Mouse (Mus musculus) gastrocnemius, adult 18-20 months (tissue): ENCODE data around the gene Tle3. TPM values are rescaled to one million over a fixed set of nuclear protein-coding genes. Genes with fewer than 3 reads are reported as not detected.

Experiments
- DNase-seq: peaks from one replicate; pipeline ENCODE4 v3.0.0; 2021; ENCODE audit warnings: low spot score
- total RNA-seq, 2 experiments: library from RNA; stranded (reverse); gene quantifications; 2 replicates each; pipeline ENCODE4 v1.2.3; 2021

Gene Tle3
- total RNA-seq, 2 experiments from 2014 or later = 7.1 TPM

DNA sequence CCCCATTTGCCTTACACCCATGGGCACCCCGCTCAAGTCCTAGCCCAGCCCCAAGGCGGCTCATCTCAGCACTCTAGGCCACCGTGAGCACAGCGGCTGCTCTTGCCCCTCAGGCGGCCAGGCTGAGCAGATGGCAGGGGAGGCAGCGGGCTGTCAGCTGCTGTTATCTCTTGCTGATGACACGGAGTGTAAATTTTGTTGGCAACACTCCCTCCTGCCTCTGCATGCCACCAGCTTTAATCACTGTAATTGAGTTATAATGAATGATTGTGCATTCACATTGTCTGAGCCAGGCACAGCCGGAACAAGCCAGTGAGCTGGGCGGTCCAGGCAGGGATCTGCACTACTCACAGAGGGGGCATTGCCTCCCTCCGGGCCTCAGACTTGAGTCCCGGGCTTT lies 61.9 kb downstream of the Tle3 start:
- DNase-seq = no peak

DNA sequence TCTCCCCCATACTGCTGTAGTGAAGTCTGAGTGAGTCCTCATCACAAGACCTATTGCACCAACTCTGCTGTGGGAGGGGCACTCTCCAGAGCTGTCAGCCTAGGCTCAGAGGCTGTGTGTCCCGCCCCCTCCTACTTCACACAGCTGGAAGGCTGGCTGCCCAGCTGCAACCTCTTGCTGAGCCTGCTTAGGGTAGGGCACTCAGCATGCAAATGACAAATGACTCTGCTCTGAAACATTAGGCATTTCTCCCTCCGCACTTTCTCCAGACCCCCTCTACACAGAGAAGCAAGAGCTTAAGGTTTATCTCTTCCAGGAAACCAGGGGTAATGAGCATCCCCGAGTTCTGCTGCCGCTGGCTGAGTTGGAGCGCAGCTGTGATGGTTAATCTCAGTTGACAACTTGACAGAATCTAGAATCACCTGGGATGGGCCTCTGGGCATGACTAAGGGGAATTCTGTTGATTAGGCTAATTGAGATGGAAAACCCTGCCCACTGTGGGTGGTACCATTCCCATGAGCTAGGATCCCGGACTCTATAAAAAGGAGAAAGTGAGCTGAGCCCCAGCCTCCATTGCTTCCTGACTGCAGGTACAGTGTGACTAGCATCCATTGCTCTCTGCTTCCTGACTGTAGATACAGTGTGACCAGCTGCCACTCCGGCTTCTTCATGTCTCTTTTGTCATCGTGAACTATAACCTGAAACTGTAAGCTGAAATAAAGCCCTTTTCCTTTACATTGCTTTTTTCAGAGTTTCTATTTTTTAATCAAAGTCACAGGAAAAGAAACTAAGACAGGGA lies 63.2 kb downstream of the Tle3 start:
- DNase-seq = peak; percentile 64

DNA sequence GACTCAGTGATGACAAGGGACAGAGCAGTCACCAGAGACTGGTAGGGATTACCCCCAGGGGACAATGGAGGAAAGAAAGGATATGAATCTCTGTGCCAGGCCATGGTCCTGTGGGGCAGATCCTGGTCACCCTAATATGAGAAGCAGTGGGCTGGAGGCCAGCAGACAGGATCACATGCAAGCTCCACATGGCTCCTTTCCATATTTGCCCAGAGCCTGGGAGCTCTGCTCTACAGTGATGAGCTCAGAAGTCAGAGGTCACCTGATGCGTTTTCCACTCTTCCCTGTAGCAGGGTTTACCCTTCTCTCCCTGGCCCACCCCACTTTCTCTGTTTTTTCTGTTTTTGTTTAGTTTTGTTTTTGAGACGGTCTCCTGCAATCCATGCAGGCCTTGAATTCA lies 63.9 kb downstream of the Tle3 start:
- DNase-seq = peak; percentile 24

DNA sequence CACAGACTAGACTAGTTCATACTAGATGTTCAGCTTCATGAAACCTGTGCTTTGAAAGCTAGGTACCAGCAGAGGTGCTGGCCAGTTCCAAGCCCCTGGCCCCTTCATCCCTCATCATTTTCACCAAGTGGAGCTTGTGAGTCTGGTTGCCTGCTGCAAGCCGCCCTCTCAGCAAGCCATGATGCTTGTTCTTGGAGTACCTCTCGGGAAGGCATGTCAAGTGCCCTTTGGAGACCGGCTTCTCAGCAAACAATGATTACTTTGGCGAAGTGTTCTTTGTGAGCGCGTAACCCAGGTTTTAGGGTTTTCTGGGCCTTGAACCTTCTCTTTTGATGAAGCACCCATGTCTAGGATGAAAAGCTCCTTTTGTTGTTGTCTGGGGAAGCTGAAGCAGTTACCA lies 64.6 kb downstream of the Tle3 start:
- DNase-seq = no peak

DNA sequence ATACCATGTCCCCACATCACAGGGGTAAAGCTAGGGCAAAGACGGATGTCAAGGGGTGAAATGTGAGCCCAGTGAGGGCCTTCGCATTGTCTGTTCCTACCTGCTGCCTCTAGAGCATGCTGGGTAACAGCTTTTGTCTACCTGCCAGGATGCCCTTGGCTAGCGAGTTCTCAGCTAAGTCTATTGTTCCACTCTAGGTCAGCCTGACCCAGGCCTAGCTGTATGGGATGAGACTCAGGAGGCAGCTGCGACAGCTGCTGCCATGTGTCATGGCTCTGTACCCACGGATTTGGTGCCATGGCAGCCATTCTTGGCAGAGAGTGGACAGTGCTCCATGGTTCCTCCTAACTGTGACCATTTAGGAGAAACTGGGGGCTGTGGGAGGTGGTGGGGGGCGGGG lies 66.9 kb downstream of the Tle3 start:
- no peak for DNase-seq

DNA sequence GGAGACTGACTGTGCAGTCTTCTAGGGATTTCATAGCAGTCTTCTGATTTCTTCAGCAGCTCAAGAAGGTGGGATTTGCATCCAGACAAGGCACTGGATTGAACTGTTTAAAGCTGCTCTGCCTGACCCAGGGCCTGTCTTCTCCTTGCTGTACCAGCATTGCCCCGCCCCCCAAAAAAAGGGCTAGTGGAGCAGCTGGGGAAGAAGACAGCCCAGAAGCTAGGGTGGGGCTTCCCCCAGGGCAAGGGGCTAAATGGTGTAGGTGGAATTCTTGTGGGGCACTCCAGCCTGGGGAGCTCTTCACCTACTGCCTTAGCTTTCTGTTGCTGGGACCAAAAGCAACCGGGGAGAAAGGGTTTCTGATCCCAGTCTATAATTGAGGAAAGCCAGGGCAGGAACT lies 67.8 kb downstream of the Tle3 start:
- DNase-seq = no peak

DNA sequence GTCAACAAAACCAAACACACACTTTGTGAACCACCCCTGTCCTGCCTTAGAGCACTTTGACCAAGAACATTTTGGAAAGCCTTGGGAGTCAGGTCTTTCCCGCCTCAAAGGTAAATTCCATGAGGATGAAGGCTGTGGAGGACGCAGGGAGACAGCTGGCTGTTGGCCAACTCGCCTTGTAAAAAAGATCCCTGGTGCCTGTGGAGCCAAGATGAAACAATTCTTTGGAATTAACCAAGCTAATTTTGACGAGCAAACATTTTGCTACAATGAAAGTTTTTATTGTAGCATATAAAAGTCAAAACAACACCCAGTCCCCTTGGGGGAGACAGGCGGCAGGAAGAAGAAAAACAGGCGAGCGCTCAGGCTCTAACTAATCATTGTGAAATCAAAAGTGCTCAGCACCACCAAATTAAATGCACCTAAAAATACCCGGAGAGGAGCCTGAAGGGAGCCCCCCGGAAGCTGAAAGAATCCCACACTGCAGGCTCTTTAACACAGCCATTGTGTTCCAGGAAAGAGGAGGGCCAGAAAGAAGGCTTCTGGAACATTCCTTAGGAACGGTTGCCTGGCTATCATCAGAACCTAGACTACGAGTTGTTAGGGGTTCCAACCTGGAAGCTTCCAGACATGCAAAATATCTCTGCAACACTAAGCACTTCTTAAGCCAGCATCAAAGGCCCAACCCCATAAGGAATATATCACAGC lies 69.2 kb downstream of the Tle3 start:
- DNase-seq = peak; percentile 36

DNA sequence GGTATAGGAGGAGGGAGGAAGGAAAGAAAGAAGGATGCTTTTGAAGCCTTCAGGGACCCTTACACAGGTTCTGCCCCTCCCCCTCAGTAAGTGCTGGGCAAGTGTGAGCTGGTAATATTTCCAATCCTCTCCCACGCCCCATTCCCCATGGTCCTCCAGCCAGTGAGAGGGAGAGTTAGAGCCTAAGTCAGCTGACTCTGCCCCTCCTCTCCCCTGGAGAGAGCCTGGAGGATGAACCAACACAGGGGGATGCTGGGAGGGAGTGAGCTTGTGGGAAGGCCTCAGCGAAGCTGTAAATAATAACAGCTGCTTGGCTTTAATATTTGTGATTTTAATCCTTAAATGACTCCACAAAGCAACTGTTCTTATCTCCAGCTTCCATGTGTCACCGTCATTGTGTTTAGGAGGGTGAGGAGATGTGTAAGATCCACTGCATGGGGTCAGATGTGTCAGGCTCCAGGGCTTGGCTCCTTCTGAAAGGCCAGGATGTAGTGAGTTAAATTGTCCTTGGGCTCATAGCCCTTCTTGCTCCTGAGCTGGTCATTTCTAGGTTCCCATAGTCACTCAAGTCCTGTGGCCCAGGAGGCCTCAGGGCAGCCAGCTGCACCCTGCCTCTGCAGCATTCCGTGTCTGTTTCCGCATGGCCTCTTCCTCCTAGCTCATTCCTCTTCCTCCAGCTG lies 70.9 kb downstream of the Tle3 start:
- peak; percentile 59 for DNase-seq

DNA sequence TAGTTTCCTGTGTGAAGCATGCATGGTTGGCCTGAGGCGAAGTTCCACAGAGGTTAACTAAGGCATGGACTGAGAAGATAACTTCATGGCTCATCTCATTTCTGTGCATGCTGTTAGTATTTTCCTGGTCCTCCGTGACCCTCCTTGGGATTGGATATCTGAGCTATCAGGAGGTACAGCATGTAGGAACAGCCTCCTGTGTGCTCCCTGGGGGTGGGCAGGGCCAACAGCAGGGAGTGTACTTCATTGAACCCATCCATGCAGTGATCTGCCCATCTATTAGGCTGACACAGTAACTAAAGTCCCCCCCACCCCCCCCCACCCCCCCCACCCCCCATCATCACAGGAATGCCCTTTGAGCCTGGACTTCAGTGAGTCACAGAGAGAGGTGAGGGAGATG lies 73.0 kb downstream of the Tle3 start:
- DNase-seq = no peak

DNA sequence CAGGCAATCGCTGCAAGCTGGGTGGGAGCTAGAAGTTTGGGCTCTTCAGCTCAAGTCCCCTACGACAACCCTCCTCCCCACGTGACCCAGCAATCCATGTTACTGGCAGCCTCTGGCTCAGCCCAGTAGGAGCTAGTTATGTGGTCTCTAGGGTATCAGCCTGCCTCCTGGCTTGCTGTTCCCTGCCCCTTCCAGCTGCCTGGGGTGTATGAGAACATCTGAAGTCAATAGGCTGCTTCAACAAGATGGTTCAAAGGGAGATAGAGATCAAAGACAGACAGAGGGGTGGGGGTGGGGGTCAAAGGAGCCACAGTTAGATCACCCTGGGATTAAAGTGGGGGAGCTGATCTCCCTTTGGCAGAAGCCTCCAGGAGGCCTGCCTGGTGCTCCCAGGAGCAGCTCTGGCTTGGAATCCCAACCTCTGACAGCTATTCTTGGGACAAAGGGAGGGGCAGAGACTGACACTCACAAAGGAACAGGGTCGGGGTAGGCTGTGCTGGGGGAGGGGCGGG lies 73.6 kb downstream of the Tle3 start:
- DNase-seq = peak; percentile 64

DNA sequence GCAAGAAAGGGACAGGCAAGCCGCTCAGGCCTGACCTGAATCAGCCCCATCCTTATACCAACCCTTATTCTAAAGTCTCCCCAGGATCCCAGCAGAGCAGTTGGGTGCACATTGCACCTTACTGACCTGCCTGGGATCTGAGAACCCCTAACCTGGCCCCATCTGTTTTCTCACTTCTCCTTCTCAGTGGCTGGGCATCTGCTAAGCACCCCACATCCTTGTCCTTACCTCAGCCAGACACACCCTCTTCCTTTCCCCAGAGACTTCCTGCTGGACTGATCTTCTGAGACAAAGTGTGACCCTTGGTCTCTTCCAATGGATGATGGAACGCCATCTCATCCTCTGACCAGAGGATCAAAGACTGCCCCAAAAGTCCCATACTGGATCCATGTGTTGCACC lies 74.8 kb downstream of the Tle3 start:
- no peak for DNase-seq

DNA sequence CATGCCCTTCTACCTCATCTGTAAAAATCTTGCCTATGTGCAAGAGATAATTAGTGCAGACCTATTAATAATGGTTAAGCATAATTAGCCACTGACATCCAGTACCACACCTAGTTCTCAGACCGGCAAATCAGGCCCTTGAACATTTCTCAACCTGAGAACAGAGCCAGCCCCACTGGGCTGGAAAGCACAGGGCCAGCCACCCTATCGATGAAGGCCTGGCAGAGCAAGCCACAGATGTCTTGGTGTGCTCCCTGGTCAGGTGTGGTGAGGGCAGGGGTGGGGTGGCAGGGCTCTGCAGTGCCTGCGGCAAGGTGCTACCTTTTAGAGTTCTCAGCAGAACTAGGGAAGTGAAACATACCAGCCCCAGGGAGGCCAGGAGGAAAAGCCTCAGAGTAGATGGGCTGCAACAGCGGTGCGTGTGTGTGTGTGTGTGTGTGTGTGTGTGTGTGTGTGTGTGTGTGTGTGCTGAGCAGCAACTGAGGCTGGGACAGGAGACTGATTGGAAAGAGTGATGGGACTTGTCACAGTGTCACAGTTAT lies 77.3 kb downstream of the Tle3 start:
- no peak for DNase-seq

DNA sequence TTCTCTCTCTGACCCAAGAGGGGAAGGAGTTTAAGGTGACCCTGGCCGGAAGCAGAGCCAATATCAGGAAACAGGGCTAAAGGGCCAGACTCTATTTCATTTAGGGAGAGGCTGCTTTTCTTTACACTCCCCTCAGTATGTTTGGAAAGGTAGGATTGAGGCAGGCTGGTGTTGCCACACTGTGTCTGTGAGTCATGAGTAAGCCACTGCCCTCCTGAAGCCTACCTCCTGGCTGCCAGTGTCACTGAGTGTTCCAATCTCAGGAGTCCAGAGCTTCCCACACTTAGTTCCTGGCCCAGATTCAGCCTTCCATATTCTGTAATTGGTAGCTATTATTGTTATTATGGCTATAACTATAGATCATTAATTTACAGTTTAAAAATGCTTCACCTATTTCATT lies 79.9 kb downstream of the Tle3 start:
- DNase-seq = no peak

DNA sequence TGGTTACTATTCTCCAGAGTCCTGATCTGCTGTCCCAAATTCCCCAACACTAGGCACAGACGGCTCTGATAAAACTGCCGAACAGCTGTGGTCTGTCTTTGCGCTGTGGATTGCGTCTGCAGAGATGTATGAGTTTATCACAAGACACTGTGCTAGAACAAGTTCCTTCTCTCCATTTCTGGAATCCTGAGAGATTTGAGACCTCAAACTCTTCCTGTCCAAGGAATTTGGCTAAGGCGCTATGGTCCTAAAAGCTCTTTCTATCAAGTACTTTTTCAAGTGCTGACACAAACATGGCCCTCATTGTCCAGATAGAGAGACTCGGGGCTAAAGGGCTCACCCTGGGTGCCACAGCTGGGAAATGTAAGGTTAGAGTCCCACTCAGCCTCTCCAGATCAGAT lies 83.7 kb downstream of the Tle3 start:
- no peak for DNase-seq

DNA sequence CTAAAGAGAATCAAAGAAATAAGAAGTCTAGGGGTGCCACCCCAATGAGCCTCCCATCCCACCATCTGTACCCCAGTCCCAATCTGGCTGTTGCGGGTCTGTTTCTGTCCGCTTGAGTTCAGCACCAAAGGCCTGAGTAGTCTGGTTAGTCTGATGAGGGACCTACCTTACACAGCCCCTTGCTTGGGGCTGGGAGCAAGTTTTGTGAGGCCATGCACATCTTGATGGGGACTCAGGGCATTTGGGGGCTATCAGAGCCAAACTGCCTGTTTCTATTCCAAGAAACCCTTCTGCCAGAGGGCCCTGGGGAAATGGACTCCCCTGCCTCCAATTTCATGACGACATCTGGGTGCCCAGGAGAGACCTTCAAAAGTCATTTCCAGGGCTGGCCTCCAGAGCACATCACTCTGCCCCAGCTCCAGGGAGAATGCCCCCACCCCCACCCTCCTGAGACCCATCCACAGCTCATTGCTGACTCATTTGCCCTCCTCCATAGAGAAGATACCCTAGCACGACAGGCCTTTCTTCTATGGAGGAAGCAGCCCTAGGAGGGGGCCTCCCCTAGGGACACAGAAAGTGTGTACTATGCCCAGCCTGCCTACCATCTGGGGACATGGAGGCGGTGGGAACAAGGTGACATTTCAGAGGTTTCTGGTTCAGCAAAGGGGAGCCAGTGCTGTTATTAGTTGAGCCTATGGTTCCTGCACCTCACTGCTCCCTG lies 84.4 kb downstream of the Tle3 start:
- DNase-seq = no peak

DNA sequence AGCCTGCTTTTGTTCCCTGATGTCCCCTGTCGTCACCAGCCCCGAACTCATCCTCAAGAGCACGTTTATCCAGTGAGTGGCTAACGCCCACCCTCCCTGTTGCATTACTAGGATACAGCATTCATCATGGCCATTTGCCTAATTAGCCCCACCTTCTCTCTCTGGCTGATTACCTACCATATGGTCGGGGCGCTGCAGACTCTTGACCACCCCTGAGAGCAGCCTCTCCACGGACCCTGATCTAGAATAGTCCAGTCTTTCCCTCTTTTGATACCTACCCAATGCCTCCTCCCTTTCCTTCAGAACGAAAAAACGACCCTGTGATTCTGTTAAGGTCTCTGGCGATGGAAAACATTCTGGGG lies 85.0 kb downstream of the Tle3 start:
- no peak for DNase-seq

DNA sequence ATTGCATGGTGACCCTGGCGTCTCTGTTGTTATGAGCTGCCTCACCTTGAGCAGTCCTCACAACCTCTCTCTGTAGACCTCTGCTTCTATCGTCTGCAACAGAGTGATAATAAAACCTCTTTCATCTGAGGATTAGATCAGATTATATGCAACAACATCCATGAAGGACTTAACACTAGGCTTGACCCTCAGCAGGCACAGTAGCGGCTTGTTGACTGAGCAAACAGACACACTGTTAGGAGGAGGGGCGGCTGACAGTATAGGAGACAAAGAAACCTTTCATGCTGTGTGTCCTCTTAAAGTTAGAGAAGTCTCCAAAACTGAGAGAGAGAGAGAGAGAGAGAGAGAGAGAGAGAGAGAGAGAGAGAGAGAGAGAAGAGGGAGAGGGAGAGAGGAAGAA lies 89.7 kb downstream of the Tle3 start:
- DNase-seq = no peak

DNA sequence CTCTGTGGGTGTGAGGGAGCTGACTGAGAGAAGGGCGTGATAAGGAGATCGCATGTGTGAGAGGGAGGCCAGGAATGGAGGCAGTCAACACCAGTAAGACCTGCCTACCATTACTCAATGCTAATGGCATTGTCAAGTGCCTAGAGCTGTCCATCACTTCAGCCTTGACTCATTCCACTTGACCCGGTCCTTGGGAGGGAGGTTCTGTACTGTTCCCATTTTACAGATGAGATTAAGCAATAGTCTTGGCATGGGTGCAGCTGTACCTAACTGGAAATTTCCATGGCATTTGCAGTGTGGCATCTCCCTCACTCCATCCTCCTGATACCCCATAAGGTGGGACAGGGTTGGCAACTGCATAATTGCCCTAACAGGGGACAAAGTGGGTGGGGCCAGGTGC lies 95.3 kb downstream of the Tle3 start:
- DNase-seq = no peak
